Mouse (Mus musculus): Measurements from ENCODE around the gene Cd300ld4. TPM values are rescaled to one million over a fixed set of nuclear protein-coding genes. Genes with fewer than 3 reads are reported as not detected.
"Not testable (repeated sequence)": the region's sequence is repeated elsewhere in the genome, so short reads cannot be mapped to it uniquely, and the experiment has no call there.

The Cd300ld4 gene
- total RNA-seq (2021): 0.79 TPM in 1 of 2 replicates, not detected in the other
- long read RNA-seq, experiment 1: 0 reads
- long read RNA-seq, experiment 2: 0 reads

DNA sequence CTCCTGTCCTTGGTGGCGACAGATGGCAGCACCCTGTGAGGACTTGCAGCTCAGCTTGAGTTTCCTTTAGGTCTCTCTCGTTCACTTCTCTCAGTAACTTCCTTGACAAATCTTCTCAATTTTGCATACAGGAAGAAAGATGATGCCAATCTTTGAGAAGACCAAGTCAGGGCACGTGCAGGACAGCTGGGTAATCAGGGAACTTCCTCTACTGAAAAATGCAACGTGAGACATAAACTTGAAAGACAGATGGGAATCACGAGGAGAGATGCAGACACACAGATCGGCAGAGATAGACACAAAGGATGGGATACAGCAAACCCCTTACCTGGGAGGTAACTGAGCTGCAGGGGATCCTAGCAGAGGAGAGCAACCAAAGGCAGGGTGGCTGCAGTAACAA lies at the start of gene Cd300ld4:
Gene Cd300ld4, minus strand, starts transcription at position 101 of the 400 bp plus-strand sequence.
- not testable (repeated sequence) for DNase-seq

DNA sequence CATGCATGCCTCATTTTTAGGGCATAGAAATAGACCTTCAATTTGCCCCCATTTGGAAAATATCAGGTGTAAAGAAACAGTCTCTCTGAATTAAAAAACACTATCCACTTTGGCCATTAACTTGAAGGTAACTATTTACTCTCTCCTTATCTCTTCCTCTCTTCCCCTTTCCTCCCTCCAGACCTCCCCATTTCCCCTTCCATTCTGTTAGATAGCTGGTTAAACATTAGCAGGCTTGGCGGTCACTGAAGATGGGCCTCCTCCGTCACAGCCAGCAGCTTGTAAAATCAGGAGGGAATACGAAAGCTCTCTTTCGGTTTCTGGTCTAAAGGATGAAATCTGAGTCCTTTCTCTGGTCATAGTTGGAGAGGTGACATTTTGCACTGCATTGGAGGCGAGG lies 49.0 kb upstream of the Cd300ld4 start:
- DNase-seq: no peak

DNA sequence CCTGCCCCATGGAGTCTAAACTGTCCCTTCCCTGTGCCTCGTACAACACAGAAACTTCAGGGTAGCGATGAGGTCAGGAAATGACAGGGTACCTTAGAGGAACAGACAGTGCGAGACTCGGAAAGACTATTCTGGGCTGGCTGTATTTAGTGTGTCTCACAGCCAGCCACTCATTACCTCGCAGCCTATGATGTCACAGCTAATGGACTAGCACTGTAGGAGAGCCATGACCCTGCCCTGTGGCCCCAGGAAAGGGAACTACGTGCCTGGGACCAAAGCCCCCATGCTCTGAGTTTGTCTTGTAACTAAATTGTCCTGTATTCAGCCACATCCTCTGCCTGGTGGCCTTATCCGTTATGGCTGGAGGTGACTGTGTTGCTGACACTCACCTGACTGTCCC lies 48.6 kb upstream of the Cd300ld4 start:
- no peak for DNase-seq

- no peak for DNase-seq
Measured at GRCm38 (mm10) chr11:115073002-115073401, 46.2 kb upstream of the Cd300ld4 start.

- DNase-seq: peak; percentile 81
Measured at GRCm38 (mm10) chr11:115071631-115072294, 45.0 kb upstream of the Cd300ld4 start.

DNA sequence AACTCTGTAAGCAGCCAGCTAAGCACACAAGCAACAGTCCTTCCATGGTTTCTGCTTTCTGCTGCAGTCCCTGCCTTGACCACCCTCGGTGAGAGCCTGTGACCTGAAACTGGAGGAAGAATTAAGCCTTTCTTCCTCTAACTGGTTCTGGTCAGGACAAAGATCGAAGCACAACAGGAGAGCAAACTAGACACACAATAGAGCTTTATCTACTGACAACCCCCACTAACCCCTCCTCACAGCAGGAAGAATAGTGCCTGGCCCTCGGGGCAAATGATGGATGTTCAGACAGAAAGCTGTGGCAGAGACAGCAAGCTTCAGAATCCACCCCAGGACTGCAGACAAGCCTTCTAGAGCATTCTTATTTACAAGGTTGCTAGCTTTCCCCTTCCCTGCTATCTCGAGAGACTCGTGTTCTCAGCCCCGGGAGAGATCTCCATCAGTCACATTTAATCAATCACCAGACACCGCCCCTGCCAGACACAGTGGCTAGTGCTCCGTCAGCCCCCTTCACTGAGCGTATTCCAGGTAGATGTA lies 44.3 kb upstream of the Cd300ld4 start:
- DNase-seq: no peak

- no peak for DNase-seq
Measured at GRCm38 (mm10) chr11:115066768-115067167, 40.0 kb upstream of the Cd300ld4 start.

DNA sequence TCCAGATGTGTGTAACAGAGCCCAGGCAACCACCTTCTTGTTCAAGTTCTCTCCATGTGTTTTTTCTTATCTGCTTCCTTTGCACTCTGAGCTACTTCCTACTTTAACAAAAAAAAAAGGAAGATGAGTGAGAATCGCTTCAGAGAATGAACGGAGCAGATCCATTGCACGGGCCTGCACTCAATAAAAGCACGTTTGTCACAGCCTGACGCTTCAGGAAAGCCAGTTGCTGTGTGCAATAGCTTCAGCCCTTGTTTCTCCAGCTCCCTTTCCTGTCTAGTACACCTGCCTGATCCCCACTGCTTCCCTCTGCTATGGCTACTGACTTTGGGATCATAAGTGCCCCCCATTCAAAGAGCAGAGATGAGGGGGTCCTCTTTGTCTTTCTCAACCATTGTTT lies 35.3 kb upstream of the Cd300ld4 start, which contains the start of gene Cd300e:
Gene Cd300e, minus strand, starts transcription at position 101 of the 400 bp plus-strand sequence.
- no peak for DNase-seq

DNA sequence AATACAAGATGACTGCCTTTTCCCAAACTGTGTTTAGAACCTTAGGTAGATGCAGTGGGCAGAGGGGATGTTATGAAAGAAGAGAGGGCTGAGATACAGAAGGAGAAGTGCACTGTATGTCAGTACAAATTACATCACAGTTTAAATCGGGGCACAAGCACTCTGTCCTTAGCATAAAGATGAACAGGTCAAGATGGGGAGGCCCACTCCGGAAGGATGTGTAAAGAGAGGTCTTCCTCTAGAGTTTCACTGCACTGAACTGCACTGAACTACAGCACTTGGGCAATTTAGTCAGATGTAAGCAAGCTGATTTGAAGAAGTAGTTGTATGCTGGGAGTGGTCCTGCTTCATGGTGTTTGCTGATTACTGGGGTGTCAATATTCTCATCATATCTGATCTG lies 33.0 kb upstream of the Cd300ld4 start:
- DNase-seq: no peak

DNA sequence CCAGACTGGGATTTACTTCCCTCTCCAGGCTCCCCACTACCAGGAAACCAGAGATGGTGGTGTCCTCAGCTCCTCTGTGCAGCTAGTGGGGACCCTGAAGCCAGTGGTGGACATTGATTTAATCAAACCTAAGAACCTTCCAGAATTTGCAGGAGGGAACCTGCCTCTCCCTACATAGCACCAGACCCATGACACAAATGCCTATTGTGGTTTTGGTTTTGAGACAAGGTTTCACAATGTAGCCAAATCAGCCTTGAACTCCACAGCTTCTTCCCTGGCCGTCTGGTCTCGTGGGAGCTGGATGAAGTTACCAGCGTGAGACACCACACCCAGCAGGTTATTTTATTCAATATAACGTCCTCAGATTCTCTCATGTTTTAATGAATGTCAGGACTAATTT lies 31.9 kb upstream of the Cd300ld4 start:
- DNase-seq: no peak

- DNase-seq: no peak
Measured at GRCm38 (mm10) chr11:115054537-115054936, 27.7 kb upstream of the Cd300ld4 start.

- DNase-seq: no peak
Measured at GRCm38 (mm10) chr11:115052991-115053390, 26.2 kb upstream of the Cd300ld4 start.

DNA sequence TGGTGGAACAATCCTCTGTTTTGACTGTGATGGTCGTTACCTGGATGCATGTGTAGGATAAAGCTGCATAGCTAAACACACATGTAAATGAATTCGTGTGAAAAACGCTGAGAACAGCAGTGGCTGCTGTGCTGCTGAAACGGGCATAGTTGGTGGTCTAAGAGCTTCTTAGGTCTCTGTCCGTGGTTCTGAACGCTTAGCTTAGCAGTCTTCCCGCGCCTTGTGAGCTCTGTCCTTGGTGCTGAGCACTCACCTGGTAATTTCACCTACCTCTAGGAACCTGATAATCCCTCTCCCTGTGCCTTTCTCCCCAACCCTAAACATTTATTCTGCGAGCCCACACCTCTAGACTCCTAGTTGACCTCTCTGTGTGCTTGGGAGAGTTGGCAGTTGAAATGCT lies 25.4 kb upstream of the Cd300ld4 start:
- DNase-seq: peak; percentile 58

DNA sequence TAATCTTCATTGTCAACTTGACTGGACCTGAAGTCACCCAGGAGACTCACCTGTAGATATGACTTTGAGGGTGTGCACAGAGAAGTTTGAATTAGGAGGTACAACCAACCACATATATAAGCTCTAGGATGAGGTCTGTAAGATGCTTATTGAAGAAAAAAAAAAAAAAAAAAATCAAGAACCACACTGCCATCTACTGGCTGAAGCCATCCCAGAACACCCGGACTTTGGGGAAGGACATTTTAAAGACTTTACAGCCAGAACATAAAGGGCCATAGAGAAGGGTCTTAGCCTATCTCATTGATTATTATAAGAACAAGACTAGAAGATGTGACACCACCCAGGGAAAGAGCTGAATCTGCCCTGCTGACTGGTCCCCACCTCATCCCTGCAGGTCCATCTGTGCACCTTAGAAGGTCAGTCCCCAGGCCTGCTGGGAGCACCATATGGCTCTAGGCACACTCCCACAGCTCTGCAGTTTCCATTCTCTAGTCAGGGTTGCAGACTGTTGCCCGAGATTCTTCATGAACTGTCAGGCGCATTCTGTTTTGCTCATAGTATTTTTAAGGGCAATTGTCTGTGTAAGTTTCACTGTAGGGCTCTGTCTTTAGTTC lies 22.6 kb upstream of the Cd300ld4 start:
- DNase-seq: no peak

- no peak for DNase-seq
Measured at GRCm38 (mm10) chr11:115048259-115048658, 21.4 kb upstream of the Cd300ld4 start, which contains the start of gene Cd300ld3. Cd300ld3 (minus strand) TSS chr11:115048409.

- DNase-seq: not testable (repeated sequence)
Measured at GRCm38 (mm10) chr11:115037669-115038068, 10.9 kb upstream of the Cd300ld4 start, which contains the start of gene Cd300ld5. Cd300ld5 (minus strand) TSS chr11:115037769.

GRCm38 (mm10) chr11:115016093-115016492 lies 10.7 kb downstream of the Cd300ld4 start, which contains the start of gene Cd300ld2:
Cd300ld2 (minus strand) TSS chr11:115016193.
- DNase-seq: not testable (repeated sequence)

GRCm38 (mm10) chr11:115004070-115004469 lies 22.7 kb downstream of the Cd300ld4 start:
- DNase-seq: no peak

- DNase-seq: no peak
Measured at GRCm38 (mm10) chr11:115001474-115002040, 25.3 kb downstream of the Cd300ld4 start, which contains the start of gene Cd300c2. Cd300c2 (minus strand) TSS chr11:115001880.

- no peak for DNase-seq
Measured at GRCm38 (mm10) chr11:114989793-114990192, 37.0 kb downstream of the Cd300ld4 start, which contains the start of gene Cd300ld. Cd300ld (minus strand) TSS chr11:114989922.

- DNase-seq: no peak
Measured at GRCm38 (mm10) chr11:114981866-114982265, 44.9 kb downstream of the Cd300ld4 start.

DNA sequence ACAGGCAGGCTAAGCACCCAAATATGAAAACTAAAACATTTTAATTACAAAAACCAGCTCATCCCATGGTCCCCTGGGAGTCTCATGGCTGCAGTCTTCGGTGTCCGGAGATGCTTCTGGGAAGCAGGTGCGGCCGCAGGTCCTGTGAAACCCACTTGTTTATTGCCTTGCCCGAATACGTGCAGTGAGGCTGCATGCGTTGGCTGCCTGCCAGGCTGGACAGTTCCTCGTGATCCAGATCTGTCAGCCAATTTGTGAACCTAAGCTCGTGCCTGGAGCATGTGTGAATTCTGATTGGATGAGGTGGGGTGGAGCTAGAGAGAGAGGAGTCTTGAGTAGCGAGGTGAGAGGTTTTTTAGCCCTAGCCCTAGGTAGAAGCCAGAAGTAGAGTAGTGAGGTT lies 54.1 kb downstream of the Cd300ld4 start:
- no peak for DNase-seq

Data from adrenal gland, postnatal 14 days (tissue).